Mouse (Mus musculus): ENCODE measurements around the gene Tmem179b. TPM values are rescaled to one million over a fixed set of nuclear protein-coding genes. Genes with fewer than 3 reads are reported as not detected.

Gene Tmem179b
- polyA plus RNA-seq, 1 experiment: 88.7 TPM

- no peak for TF ChIP-seq POLR2A (IDR thresholded peaks at IDR 0.05; ENCODE audit: borderline replicate concordance, extremely low read depth, low read depth, low read length)
- TF ChIP-seq CTCF (IDR thresholded peaks at IDR 0.05; ENCODE audit: insufficient read depth, low read length): no peak
- WGBS: 8% methylated on average over 2 of the region's 2 CpGs
- Histone ChIP-seq H3K4me3 (replicated peaks; ENCODE audit: extremely low read depth, low read depth, low read length) (peak overlapping the region; percentile 38), H3K4me1 (ENCODE audit: control insufficient read depth, insufficient read depth, low read length) (no peaks in the 10 kb centered on the region; the same call in none of the 2 replicates)
- no peak for DNase-seq
Measured at GRCm38 (mm10) chr19:8724392-8724791, 49.9 kb downstream of the Tmem179b start.

- peak overlapping the region; percentile 80 for H3K4me3 ChIP-seq (replicated peaks; ENCODE audit: extremely low read depth, low read depth, low read length)
- WGBS: 1% methylated on average over 20 of the region's 20 CpGs
- DNase-seq: no peak
- TF ChIP-seq POLR2A (IDR thresholded peaks at IDR 0.05; ENCODE audit: borderline replicate concordance, extremely low read depth, low read depth, low read length): no peak
- no peak for TF ChIP-seq CTCF (IDR thresholded peaks at IDR 0.05; ENCODE audit: insufficient read depth, low read length)
- H3K4me1 ChIP-seq (ENCODE audit: control insufficient read depth, insufficient read depth, low read length): no peaks in the 10 kb centered on the region; the same call in none of the 2 replicates
Measured at GRCm38 (mm10) chr19:8723574-8724346, 50.5 kb downstream of the Tmem179b start.

GRCm38 (mm10) chr19:8722907-8723573 is 51.2 kb downstream of the Tmem179b start, which contains the start of gene Slc3a2:
Gene Slc3a2 (minus strand): TSS chr19:8723369.
- TF ChIP-seq CTCF (IDR thresholded peaks at IDR 0.05; ENCODE audit: insufficient read depth, low read length) (no peak), POLR2A (IDR thresholded peaks at IDR 0.05; ENCODE audit: borderline replicate concordance, extremely low read depth, low read depth, low read length) (peak; percentile 88; the same call in 1 of the 2 replicates)
- peak; percentile 93 for DNase-seq
- Histone ChIP-seq H3K4me1 (ENCODE audit: control insufficient read depth, insufficient read depth, low read length) (no peaks in the 10 kb centered on the region; the same call in none of the 2 replicates), H3K4me3 (replicated peaks; ENCODE audit: extremely low read depth, low read depth, low read length) (peak within 1 kb of the TSS; percentile 100)
- WGBS: under 1% methylated on average over 50 of the region's 50 CpGs

GRCm38 (mm10) chr19:8722559-8722906 is 51.7 kb downstream of the Tmem179b start:
- WGBS: 0% methylated on average over 5 of the region's 5 CpGs
- no peak for TF ChIP-seq CTCF (IDR thresholded peaks at IDR 0.05; ENCODE audit: insufficient read depth, low read length)
- no peak for TF ChIP-seq POLR2A (IDR thresholded peaks at IDR 0.05; ENCODE audit: borderline replicate concordance, extremely low read depth, low read depth, low read length)

More at GRCm38 (mm10) chr19:8722559-8722906, 51.7 kb downstream of the Tmem179b start:
- DNase-seq: no peak
- Histone ChIP-seq H3K4me3 (replicated peaks; ENCODE audit: extremely low read depth, low read depth, low read length) (peak overlapping the region; percentile 100), H3K4me1 (ENCODE audit: control insufficient read depth, insufficient read depth, low read length) (no peaks in the 10 kb centered on the region; the same call in none of the 2 replicates)

Other genes with a start within 250 kb of the Tmem179b start
- 0.07 TPM in 1 of 2 replicates, not detected in the other for gene Slc22a8, start 183.2 kb downstream of the Tmem179b start, polyA plus RNA-seq (2012; rRNA removed)
- gene Slc22a6, start 156.4 kb downstream of the Tmem179b start, polyA plus RNA-seq (2012; rRNA removed): not detected in 2 replicates
- gene Chrm1, start 110.7 kb downstream of the Tmem179b start, polyA plus RNA-seq (2012; rRNA removed): 0.89 and 1.7 TPM in 2 replicates
- gene Slc3a2, start 51.1 kb downstream of the Tmem179b start, polyA plus RNA-seq (2012; rRNA removed): 263 and 265 TPM in 2 replicates
- 19.5 and 21.3 TPM in 2 replicates for gene Wdr74, start 38.6 kb downstream of the Tmem179b start, polyA plus RNA-seq (2012; rRNA removed)
- not detected in 2 replicates for gene 1700092M07Rik, start 33.7 kb downstream of the Tmem179b start, polyA plus RNA-seq (2012; rRNA removed)
- 79.0 and 88.0 TPM in 2 replicates for gene Stx5a, start 33.1 kb downstream of the Tmem179b start, polyA plus RNA-seq (2012; rRNA removed)
- 61.4 and 85.3 TPM in 2 replicates for gene Nxf1, start 17.4 kb downstream of the Tmem179b start, polyA plus RNA-seq (2012; rRNA removed)
- 188 and 217 TPM in 2 replicates for gene Tmem223, start 3.5 kb downstream of the Tmem179b start, polyA plus RNA-seq (2012; rRNA removed)
- gene Taf6l, start 11.9 kb upstream of the Tmem179b start, polyA plus RNA-seq (2012; rRNA removed): 8.6 and 9.0 TPM in 2 replicates
- gene Polr2g, start 24.1 kb upstream of the Tmem179b start, polyA plus RNA-seq (2012; rRNA removed): 26.2 and 42.5 TPM in 2 replicates
- gene Zbtb3, start 28.1 kb upstream of the Tmem179b start, polyA plus RNA-seq (2012; rRNA removed): 1.9 and 2.3 TPM in 2 replicates
- 8.5 and 12.8 TPM in 2 replicates for gene Ttc9c, start 44.9 kb upstream of the Tmem179b start, polyA plus RNA-seq (2012; rRNA removed)
- gene Hnrnpul2, start 45.5 kb upstream of the Tmem179b start, polyA plus RNA-seq (2012; rRNA removed): 25.4 and 28.0 TPM in 2 replicates
- not detected in 2 replicates for gene AC129217.1, start 55.3 kb upstream of the Tmem179b start, polyA plus RNA-seq (2012; rRNA removed)
- 140 and 164 TPM in 2 replicates for gene Bscl2, start 63.0 kb upstream of the Tmem179b start, polyA plus RNA-seq (2012; rRNA removed)
- gene Gng3, start 64.7 kb upstream of the Tmem179b start, polyA plus RNA-seq (2012; rRNA removed): 0.11 and 0.19 TPM in 2 replicates
- gene Lrrn4cl, start 76.3 kb upstream of the Tmem179b start, polyA plus RNA-seq (2012; rRNA removed): 2.1 and 3.4 TPM in 2 replicates
- gene Ubxn1, start 97.0 kb upstream of the Tmem179b start, polyA plus RNA-seq (2012; rRNA removed): 84.2 and 101 TPM in 2 replicates
- 26.2 and 37.6 TPM in 2 replicates for gene Uqcc3, start 106.5 kb upstream of the Tmem179b start, polyA plus RNA-seq (2012; rRNA removed)
- gene Lbhd1, start 109.3 kb upstream of the Tmem179b start, polyA plus RNA-seq (2012; rRNA removed): 0.58 and 1.7 TPM in 2 replicates
- gene Gm49403, start 109.5 kb upstream of the Tmem179b start, polyA plus RNA-seq (2012; rRNA removed): not detected in 2 replicates
- gene 1810009A15Rik, start 114.4 kb upstream of the Tmem179b start, polyA plus RNA-seq (2012; rRNA removed): 11.8 and 15.4 TPM in 2 replicates
- gene Gm49416, start 114.5 kb upstream of the Tmem179b start, polyA plus RNA-seq (2012; rRNA removed): not detected in 2 replicates
- 18.5 and 22.2 TPM in 2 replicates for gene Ints5, start 118.5 kb upstream of the Tmem179b start, polyA plus RNA-seq (2012; rRNA removed)
- gene Ganab, start 123.6 kb upstream of the Tmem179b start, polyA plus RNA-seq (2012; rRNA removed): 83.8 and 124 TPM in 2 replicates
- 92.3 and 107 TPM in 2 replicates for gene B3gat3, start 145.9 kb upstream of the Tmem179b start, polyA plus RNA-seq (2012; rRNA removed)
- gene Rom1, start 154.9 kb upstream of the Tmem179b start, polyA plus RNA-seq (2012; rRNA removed): 11.3 and 14.1 TPM in 2 replicates
- 50.5 and 65.5 TPM in 2 replicates for gene Eml3, start 155.1 kb upstream of the Tmem179b start, polyA plus RNA-seq (2012; rRNA removed)
- gene Mta2, start 167.4 kb upstream of the Tmem179b start, polyA plus RNA-seq (2012; rRNA removed): 20.0 and 26.9 TPM in 2 replicates
- 14.9 and 17.9 TPM in 2 replicates for gene Tut1, start 179.4 kb upstream of the Tmem179b start, polyA plus RNA-seq (2012; rRNA removed)
- 121 and 206 TPM in 2 replicates for gene Eef1g, start 192.6 kb upstream of the Tmem179b start, polyA plus RNA-seq (2012; rRNA removed)
- gene Ahnak, start 214.8 kb upstream of the Tmem179b start, polyA plus RNA-seq (2012; rRNA removed): 56.3 and 84.7 TPM in 2 replicates

Measured in lung, adult 2 months (tissue).